Mouse (Mus musculus) midbrain, embryonic 16.5 days (tissue): ENCODE data around the gene Rasal1. TPM values are rescaled to one million over a fixed set of nuclear protein-coding genes. Genes with fewer than 3 reads are reported as not detected.

ENCODE experiments used
- ATAC-seq: fragments of 200-750 bp; cut with Nextera tagmentation; 2 replicates; pipeline ENCODE4 v1.8.0; 2017; ENCODE audit warnings: moderate TSS enrichment
- H3K27ac ChIP-seq: fragments of 300-500 bp; sonication (generic); 2 replicates; pipeline ENCODE4 v1.5.1; 2014; ENCODE audit warnings: mild to moderate bottlenecking, low read length, mixed read lengths
- H3K27me3 ChIP-seq: fragments of 300-500 bp; sonication (generic); 2 replicates; pipeline ENCODE4 v1.6.1; 2014; ENCODE audit warnings: low read depth, low read length, mixed read lengths; ENCODE audit not compliant: control insufficient read depth, insufficient read depth
- H3K36me3 ChIP-seq: fragments of 300-500 bp; sonication (generic); 2 replicates; pipeline ENCODE4 v1.6.1; 2014; ENCODE audit warnings: mild to moderate bottlenecking, low read length, moderate library complexity, mixed read lengths; ENCODE audit not compliant: control insufficient read depth, insufficient read depth
- H3K4me1 ChIP-seq: fragments of 300-500 bp; sonication (generic); 2 replicates; pipeline ENCODE4 v1.6.1; 2014; ENCODE audit warnings: mild to moderate bottlenecking, low read length, mixed read lengths; ENCODE audit not compliant: control insufficient read depth, insufficient read depth
- H3K4me2 ChIP-seq: fragments of 300-500 bp; sonication (generic); 2 replicates; pipeline ENCODE4 v1.6.1; 2014; ENCODE audit warnings: mild to moderate bottlenecking, low read length, mixed read lengths
- H3K4me3 ChIP-seq: fragments of 300-500 bp; sonication (generic); 2 replicates; pipeline ENCODE4 v1.5.1; 2014; ENCODE audit warnings: low read depth, mild to moderate bottlenecking, low read length, moderate library complexity, mixed read lengths
- H3K9ac ChIP-seq: fragments of 300-500 bp; sonication (generic); 2 replicates; pipeline ENCODE4 v1.6.1; 2014; ENCODE audit warnings: low read depth, low read length, mixed read lengths
- H3K9me3 ChIP-seq: fragments of 300-500 bp; sonication (generic); replicated peaks from 2 replicates; pipeline ENCODE4 v1.6.1; 2014; ENCODE audit warnings: mild to moderate bottlenecking, low read length, mixed read lengths; ENCODE audit not compliant: control insufficient read depth, poor library complexity, severe bottlenecking
- WGBS: fragments of 180-500 bp; shearing (Covaris S2); extraction: QIAGEN DNeasy Blood & Tissue Kit; methylation state at CpG from one replicate; pipeline ENCODE4 v1.1.7; 2014; 5-methylcytosine and 5-hydroxymethylcytosine counted together
- polyA plus RNA-seq: library from polyadenylated mRNA; unstranded; fragments of >200 nt; fragmentation: Nextera tagmentation; extraction: Ambion mirVana; gene quantifications from 2 replicates; pipeline ENCODE4 v1.2.1, GENCODE M21; 2015

The Rasal1 gene
- polyA plus RNA-seq, 1 experiment from 2014 or later = 4.9 TPM

DNA sequence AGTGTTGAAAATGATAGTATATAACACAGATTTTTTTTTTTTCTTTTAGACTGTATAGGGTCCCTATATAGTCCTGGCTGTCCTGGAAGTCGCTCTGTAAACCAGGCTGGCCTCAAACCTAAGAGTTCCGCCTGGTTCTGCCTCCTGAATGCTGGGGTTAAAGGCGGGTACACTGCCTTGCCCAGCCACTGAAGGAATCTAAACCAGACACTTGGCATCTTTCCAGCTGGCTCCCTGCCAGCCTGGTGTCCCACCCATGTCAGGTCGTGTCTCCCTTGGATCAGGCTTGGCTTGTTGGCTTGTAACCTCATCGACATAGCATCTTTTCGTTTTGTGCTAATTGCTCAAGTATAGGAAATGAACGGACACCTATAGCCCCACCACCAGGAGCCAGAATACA, 20.0 kb upstream of the Rasal1 start:
- no peak for ATAC-seq
- H3K27ac ChIP-seq = no peak overlapping the region
- H3K9ac ChIP-seq = no peak overlapping the region
- no peak overlapping the region for H3K4me3 ChIP-seq
- H3K9me3 ChIP-seq = no peaks in the 10 kb centered on the region
- WGBS = 64% methylated on average over 7 of the region's 7 CpGs
- peaks cover 11% of the 10 kb centered on the region for H3K36me3 ChIP-seq
- no peak overlapping the region for H3K4me2 ChIP-seq
- peaks cover 3% of the 10 kb centered on the region; the same call in 1 of the 2 replicates for H3K4me1 ChIP-seq
- H3K27me3 ChIP-seq = no peaks in the 10 kb centered on the region

DNA sequence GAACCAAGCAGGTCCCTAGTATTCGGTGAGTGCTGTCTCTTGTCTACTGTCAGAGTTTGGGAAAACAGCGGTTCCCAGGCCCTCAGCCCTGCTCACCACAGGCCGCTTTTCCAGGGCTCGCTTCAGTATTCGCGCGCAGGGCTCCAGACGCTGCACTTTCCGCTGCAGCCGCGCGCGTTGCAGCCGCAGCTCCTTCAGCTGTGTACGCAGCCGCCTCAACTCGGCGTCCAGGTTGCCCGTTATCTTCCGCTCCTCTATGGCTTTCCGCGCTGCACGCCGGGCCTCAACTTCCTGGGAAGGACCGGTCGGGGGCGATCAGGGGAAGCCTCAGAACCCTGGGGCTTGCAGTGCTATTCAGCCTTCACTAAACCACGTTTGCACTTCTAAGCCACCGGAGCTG, 17.5 kb upstream of the Rasal1 start:
- no peaks in the 10 kb centered on the region for H3K9me3 ChIP-seq
- H3K4me1 ChIP-seq = peaks cover 3% of the 10 kb centered on the region; the same call in 1 of the 2 replicates
- H3K9ac ChIP-seq = peak overlapping the region; percentile 53
- no peak overlapping the region for H3K4me3 ChIP-seq
- peak overlapping the region; percentile 54 for H3K4me2 ChIP-seq
- ATAC-seq = no peak
- H3K27ac ChIP-seq = no peak overlapping the region
- H3K27me3 ChIP-seq = no peaks in the 10 kb centered on the region
- WGBS = 13% methylated on average over 29 of the region's 29 CpGs
- H3K36me3 ChIP-seq = peaks cover 4% of the 10 kb centered on the region; the same call in 1 of the 2 replicates

DNA sequence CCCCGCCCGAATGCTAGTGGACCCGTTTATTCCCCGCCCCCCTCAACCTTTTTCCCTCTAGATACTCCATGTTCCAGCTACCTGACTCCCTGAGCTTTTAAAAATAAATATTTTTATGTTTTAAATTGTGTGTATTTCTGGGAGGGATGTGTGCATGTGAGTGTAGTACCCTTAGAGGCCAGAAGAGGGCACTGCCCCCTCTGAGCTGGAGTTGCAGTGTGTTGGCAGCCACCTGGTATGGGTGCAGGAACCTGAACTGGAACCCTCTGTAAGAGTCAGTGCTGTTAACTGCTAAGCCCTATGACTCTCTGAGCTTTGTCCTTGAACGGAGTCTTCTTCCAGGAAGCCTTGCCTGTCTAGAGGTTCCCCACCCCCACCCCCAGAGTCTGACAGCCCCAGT, 16.7 kb upstream of the Rasal1 start:
- WGBS = 93% methylated on average over 5 of the region's 5 CpGs
- Histone ChIP-seq H3K27ac (no peak overlapping the region), H3K9me3 (no peaks in the 10 kb centered on the region), H3K4me2 (no peak overlapping the region), H3K4me1 (peaks cover 3% of the 10 kb centered on the region; the same call in 1 of the 2 replicates), H3K27me3 (no peaks in the 10 kb centered on the region), H3K4me3 (no peak overlapping the region), H3K36me3 (peaks cover under 1% of the 10 kb centered on the region; the same call in 1 of the 2 replicates), H3K9ac (no peak overlapping the region)
- no peak for ATAC-seq

DNA sequence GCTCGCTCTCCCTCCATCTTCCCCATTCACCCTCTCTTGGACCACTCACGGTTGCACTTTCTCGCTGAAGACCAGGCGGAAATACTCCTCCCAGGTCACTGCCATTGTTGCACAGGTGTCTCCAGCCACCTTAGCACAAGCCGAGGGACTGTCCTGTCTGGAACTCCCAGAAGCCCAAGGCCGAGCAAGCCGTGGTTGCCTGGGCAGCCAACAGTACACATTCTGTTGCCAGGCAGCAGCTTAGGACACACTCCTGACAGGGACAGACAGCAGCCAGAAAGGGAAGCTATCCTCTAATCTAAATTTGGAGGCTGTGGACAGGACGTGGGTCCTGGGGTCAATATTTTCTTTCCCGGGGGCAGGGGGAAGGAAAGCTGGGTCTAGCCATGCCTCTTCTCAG, 14.5 kb upstream of the Rasal1 start, which contains the start of gene Cfap73:
Gene Cfap73 (minus strand): TSS at position 105 of the 400 bp plus-strand sequence.
- peaks cover 3% of the 10 kb centered on the region; the same call in 1 of the 2 replicates for H3K4me1 ChIP-seq
- no peak for ATAC-seq
- no peak within 1 kb of the TSS for H3K4me3 ChIP-seq
- H3K27me3 ChIP-seq = no peaks in the 10 kb centered on the region
- no peaks in the 10 kb centered on the region for H3K9me3 ChIP-seq
- H3K9ac ChIP-seq = no peak within 1 kb of the TSS
- no peaks in the 10 kb centered on the region for H3K36me3 ChIP-seq
- H3K27ac ChIP-seq = no peak within 1 kb of the TSS
- no peak within 1 kb of the TSS for H3K4me2 ChIP-seq
- WGBS = 49% methylated on average over 9 of the region's 9 CpGs

DNA sequence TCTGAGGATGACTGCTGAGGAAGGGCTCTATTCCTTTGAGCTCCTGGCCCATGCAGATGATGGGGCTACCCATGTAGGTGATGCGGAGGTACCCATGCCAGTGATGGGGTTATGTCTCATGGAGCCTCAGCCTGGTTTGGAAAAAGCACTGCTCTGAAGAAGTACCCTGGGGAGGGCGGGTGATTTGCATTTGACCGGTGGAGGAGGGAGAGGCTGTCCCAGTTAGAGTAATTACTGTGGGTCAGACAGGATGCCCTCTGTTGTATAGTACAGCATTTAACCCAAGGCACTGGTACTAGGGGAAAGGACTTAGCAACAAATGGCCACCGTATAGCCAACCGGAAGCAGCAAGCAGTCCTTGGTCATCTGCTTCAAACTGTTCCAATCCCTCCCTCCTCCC, 13.8 kb upstream of the Rasal1 start:
- WGBS = 62% methylated on average over 5 of the region's 5 CpGs
- H3K9ac ChIP-seq = no peak overlapping the region
- no peak overlapping the region for H3K4me2 ChIP-seq
- no peak overlapping the region for H3K4me3 ChIP-seq
- H3K36me3 ChIP-seq = no peaks in the 10 kb centered on the region
- H3K9me3 ChIP-seq = no peaks in the 10 kb centered on the region
- H3K27ac ChIP-seq = no peak overlapping the region
- H3K4me1 ChIP-seq = peaks cover 3% of the 10 kb centered on the region; the same call in 1 of the 2 replicates
- no peaks in the 10 kb centered on the region for H3K27me3 ChIP-seq
- no peak for ATAC-seq

DNA sequence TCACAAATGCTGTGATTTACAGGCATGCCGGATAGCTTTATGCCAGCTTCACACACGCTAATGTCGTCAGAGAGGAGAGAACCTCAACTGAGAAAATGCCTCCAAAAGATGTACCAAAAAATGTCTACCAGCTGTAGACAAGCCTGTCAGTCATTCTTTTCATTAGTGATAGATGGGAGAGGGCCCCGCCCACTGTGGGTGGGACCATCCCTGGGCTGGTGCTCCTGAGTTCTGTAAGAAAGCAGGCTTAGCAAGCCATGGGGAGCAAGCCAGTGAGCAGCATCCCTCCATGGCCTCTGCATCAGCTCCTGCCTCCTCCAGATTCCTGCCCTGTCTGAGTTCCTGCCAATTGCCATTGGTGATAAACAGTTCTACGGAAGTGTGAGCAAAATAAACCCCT, 13.0 kb upstream of the Rasal1 start:
- no peak overlapping the region for H3K9ac ChIP-seq
- peaks cover 3% of the 10 kb centered on the region; the same call in 1 of the 2 replicates for H3K4me1 ChIP-seq
- 92% methylated on average over 5 of the region's 5 CpGs for WGBS
- no peak for ATAC-seq
- no peaks in the 10 kb centered on the region for H3K9me3 ChIP-seq
- no peaks in the 10 kb centered on the region for H3K36me3 ChIP-seq
- H3K27ac ChIP-seq = no peak overlapping the region
- no peaks in the 10 kb centered on the region for H3K27me3 ChIP-seq
- H3K4me3 ChIP-seq = no peak overlapping the region
- H3K4me2 ChIP-seq = no peak overlapping the region

DNA sequence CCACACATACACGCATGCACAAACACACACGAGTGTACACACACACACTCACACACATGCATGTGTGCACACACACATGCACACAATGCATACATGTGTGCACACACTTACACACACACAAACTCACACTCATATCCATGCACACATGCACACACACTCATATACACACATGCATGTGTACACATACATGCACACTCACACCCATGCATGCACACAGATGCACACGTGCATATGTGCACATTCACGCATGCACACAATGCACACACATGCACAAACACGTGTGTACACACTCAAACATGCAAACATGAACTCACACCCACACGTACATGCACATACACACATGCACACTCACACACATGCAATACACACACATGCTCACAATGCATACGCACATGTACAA, 8.5 kb upstream of the Rasal1 start:
- H3K4me1 ChIP-seq = no peaks in the 10 kb centered on the region
- 91% methylated on average over 7 of the region's 7 CpGs for WGBS
- no peak overlapping the region for H3K9ac ChIP-seq
- H3K9me3 ChIP-seq = no peaks in the 10 kb centered on the region
- H3K4me2 ChIP-seq = no peak overlapping the region
- H3K36me3 ChIP-seq = no peaks in the 10 kb centered on the region
- H3K27ac ChIP-seq = no peak overlapping the region
- H3K27me3 ChIP-seq = no peaks in the 10 kb centered on the region
- no peak for ATAC-seq
- H3K4me3 ChIP-seq = no peak overlapping the region

DNA sequence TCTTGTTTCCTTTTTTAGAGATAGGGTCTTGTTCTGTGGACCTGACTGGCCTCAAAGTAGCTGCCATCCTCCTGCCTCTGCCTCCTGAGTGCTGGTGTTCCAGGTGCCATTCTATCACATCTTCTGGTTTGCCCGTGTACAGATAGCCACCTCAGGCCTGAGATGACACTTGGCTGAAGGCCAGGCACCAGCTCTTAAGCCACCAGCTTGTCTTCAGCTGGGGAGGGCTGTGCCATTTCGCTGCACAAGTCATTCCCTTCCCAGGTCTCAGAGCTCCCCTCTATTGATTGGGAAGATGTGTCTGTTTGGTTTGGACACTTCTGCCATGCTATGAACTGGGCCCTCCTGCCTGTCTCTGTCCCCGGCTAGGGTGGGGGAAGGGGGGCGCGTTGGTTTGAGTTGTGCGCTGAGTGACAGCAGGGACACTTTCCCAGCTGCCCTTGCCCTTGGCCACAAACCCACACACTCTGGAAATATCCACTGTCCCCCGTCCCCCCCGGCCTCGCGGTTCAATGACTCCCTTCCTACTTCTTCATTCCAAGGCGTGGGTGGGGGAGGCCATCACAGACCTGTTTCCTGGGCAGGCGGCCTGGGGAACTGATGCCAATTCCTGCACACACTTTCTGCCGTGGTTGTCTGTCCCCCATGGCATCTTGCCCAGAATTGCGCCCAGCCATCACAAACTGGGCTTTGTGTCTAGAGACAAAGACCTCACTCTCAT, 5.1 kb upstream of the Rasal1 start:
- no peak overlapping the region for H3K9ac ChIP-seq
- H3K9me3 ChIP-seq = no peaks in the 10 kb centered on the region
- no peak overlapping the region for H3K4me2 ChIP-seq
- no peak for ATAC-seq
- peaks cover 4% of the 10 kb centered on the region for H3K27me3 ChIP-seq
- H3K36me3 ChIP-seq = no peaks in the 10 kb centered on the region
- peaks cover 5% of the 10 kb centered on the region for H3K4me1 ChIP-seq
- H3K27ac ChIP-seq = no peak overlapping the region
- 73% methylated on average over 14 of the region's 14 CpGs for WGBS
- H3K4me3 ChIP-seq = no peak overlapping the region

DNA sequence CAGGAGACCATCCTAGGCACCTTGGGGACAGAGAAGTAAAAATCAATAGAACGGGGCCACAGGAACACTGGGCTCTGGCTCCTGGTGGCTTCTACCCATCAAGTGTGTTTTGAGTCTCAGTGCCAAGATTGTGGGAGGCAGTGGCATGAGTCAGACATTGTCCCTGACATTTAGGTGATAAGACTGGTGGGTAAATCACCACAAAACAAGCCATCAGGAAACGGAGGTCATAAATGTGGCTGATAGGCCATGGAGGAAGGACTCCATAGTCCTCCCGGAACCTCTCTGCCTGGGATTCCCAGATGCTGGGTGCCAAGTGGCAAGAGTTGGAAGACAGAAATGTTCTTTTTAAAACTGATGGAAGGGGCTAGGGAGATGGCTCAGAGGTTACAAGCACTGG, 4.4 kb upstream of the Rasal1 start:
- H3K9ac ChIP-seq = no peak overlapping the region
- no peaks in the 10 kb centered on the region for H3K9me3 ChIP-seq
- no peak overlapping the region for H3K4me3 ChIP-seq
- no peak overlapping the region for H3K4me2 ChIP-seq
- H3K27me3 ChIP-seq = peaks cover 11% of the 10 kb centered on the region
- peaks cover 12% of the 10 kb centered on the region for H3K4me1 ChIP-seq
- no peak for ATAC-seq
- no peaks in the 10 kb centered on the region for H3K36me3 ChIP-seq
- no peak overlapping the region for H3K27ac ChIP-seq
- 93% methylated on average over 3 of the region's 3 CpGs for whole genome bisulfite sequencing
